Mouse (Mus musculus): ENCODE results near the gene Vwa8.

DNA sequence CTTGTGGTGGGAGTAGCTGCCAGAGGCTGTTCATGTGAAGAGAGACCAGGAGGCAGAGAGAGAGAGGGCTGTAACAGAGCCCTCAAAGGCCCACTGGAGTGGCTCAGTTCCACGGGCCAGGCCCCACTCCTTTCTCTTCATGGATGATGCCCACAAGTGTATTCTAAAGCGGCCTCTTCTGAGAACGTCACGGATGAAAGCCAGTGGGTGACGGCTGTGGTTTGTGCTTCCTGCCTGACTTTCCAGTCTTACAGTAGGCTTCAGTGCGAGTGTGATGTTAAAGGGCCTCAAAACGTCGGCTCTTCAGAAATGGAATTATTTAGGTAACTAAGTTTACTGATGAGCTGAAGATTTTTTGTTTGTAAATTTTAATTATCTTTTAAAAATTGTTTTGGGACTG is 65.3 kb downstream of the Vwa8 start:
- TF ChIP-seq CTCF (IDR thresholded peaks at IDR 0.05; ENCODE audit: extremely low read depth, insufficient read length, insufficient replicate concordance, low read depth, low read length) = no peak
- TF ChIP-seq POLR2A (IDR thresholded peaks at IDR 0.05; ENCODE audit: low read depth, low read length) = no peak

All from small intestine, adult 2 months (tissue).